21 mouse cellular contexts compared by ENCODE assay signal in genomic region chr4:105859052-105859864, GRCm38 (mm10).
DNase-seq lines count a peak whose midpoint lies in the region; ATAC-seq and TF ChIP-seq lines count a peak whose summit lies in the region.
"Had no signal": no experiment of that assay in that cellular context is flagged by ENCODE, and none has a peak within 500 bp of the region (broad histone marks: within the 10 kb centered on the region; RNA-seq: fewer than 3 reads in every experiment).

No protein-coding gene starts in this region.

- no peaks in the 10 kb centered on the region for H3K36me3 ChIP-seq in heart, embryonic 12.5 days
- no peaks in the 10 kb centered on the region for H3K36me3 ChIP-seq in heart, adult 2 months (ENCODE audit: control insufficient read depth, insufficient read depth, low read length)
- H3K36me3 ChIP-seq in lung, postnatal 0 days (ENCODE audit: insufficient read depth, low read length) = no peaks in the 10 kb centered on the region
- no peaks in the 10 kb centered on the region for H3K36me3 ChIP-seq in limb, embryonic 12.5 days
- H3K36me3 ChIP-seq: hindbrain, embryonic 15.5 days; intestine, embryonic 15.5 days; midbrain, embryonic 15.5 days; stomach, embryonic 15.5 days had no signal

- WGBS in heart, embryonic 12.5 days = 35% methylated on average over 15 of the region's 15 CpGs
- WGBS in heart, adult 2 months = 57% methylated on average over 15 of the region's 15 CpGs
- WGBS in lung, postnatal 0 days = 30% methylated on average over 15 of the region's 15 CpGs
- 40% methylated on average over 15 of the region's 15 CpGs for WGBS in limb, embryonic 12.5 days

- peaks cover 10% of the 10 kb centered on the region for H3K4me1 ChIP-seq in heart, embryonic 12.5 days (replicated peaks)
- no peaks in the 10 kb centered on the region for H3K4me1 ChIP-seq in heart, adult 2 months (ENCODE audit: control insufficient read depth, insufficient read depth, low read length)
- no peaks in the 10 kb centered on the region for H3K4me1 ChIP-seq in lung, postnatal 0 days (ENCODE audit: insufficient read depth, low read depth, low read length)
- H3K4me1 ChIP-seq in limb, embryonic 12.5 days (replicated peaks) = peaks cover 35% of the 10 kb centered on the region
- H3K4me1 ChIP-seq: forebrain, embryonic 13.5 days; hindbrain, embryonic 15.5 days; intestine, embryonic 15.5 days; midbrain, embryonic 15.5 days; stomach, embryonic 15.5 days had no signal

- intact Hi-C loops in heart, adult 2 months (cut with DNase I) = no loop called here

- TF ChIP-seq EP300 in heart, adult 2 months (IDR thresholded peaks at IDR 0.05; ENCODE audit: insufficient read depth, low read depth, low read length) = no peak
- TF ChIP-seq EP300 in lung, postnatal 0 days (IDR thresholded peaks at IDR 0.05) = no peak

- TF ChIP-seq POLR2A in heart, adult 2 months (IDR thresholded peaks at IDR 0.05; ENCODE audit: insufficient read depth, low read depth, low read length) = no peak

- no peak for DNase-seq in heart, adult 2 months
- peak; percentile 40 for DNase-seq in lung, postnatal 0 days (ENCODE audit: low spot score)
- no peak for DNase-seq in lung, adult 18-20 months
- DNase-seq in testis, postnatal 14 days (ENCODE audit: low spot score) = peak; percentile 52
- no peak for DNase-seq in right cerebral cortex, adult 2 months (ENCODE audit: low spot score in 2 of 2)
- DNase-seq in cerebellum, postnatal 36 days = no peak
- DNase-seq: adrenal gland, postnatal 14 days; cerebellum, adult 11 months; cerebellum, postnatal 10 days; gastrocnemius, postnatal 25 days; heart, postnatal 36 days; liver had no signal

- no peaks in the 10 kb centered on the region for H3K27me3 ChIP-seq in heart, embryonic 12.5 days (replicated peaks)
- no peaks in the 10 kb centered on the region; the same call in 1 of the 2 replicates for H3K27me3 ChIP-seq in heart, adult 2 months (ENCODE audit: control insufficient read depth, insufficient read depth, low read length)
- no peaks in the 10 kb centered on the region for H3K27me3 ChIP-seq in lung, postnatal 0 days (replicated peaks; ENCODE audit: insufficient read depth, low read length)
- H3K27me3 ChIP-seq in limb, embryonic 12.5 days = no peaks in the 10 kb centered on the region
- H3K27me3 ChIP-seq: forebrain, embryonic 13.5 days; hindbrain, embryonic 15.5 days; intestine, embryonic 15.5 days; midbrain, embryonic 15.5 days; stomach, embryonic 15.5 days had no signal

- H3K27ac ChIP-seq in heart, embryonic 12.5 days (ENCODE audit: poor library complexity, severe bottlenecking) = no peak overlapping the region
- no peak overlapping the region for H3K27ac ChIP-seq in heart, adult 2 months
- H3K27ac ChIP-seq in lung, postnatal 0 days (ENCODE audit: low read length) = no peak overlapping the region
- peak overlapping the region; percentile 62 for H3K27ac ChIP-seq in limb, embryonic 12.5 days
- H3K27ac ChIP-seq: forebrain, embryonic 13.5 days; hindbrain, embryonic 15.5 days; intestine, embryonic 15.5 days; midbrain, embryonic 15.5 days; stomach, embryonic 15.5 days had no signal

- no peak overlapping the region for H3K9ac ChIP-seq in heart, embryonic 12.5 days
- H3K9ac ChIP-seq in heart, adult 2 months (ENCODE audit: low read depth, low read length) = no peak overlapping the region
- no peak overlapping the region for H3K9ac ChIP-seq in lung, postnatal 0 days (replicated peaks; ENCODE audit: low read depth)
- no peak overlapping the region for H3K9ac ChIP-seq in limb, embryonic 12.5 days (replicated peaks)
- H3K9ac ChIP-seq: forebrain, embryonic 13.5 days; hindbrain, embryonic 15.5 days; intestine, embryonic 15.5 days; midbrain, embryonic 15.5 days; stomach, embryonic 15.5 days had no signal

- H3K4me2 ChIP-seq in heart, embryonic 12.5 days = no peak overlapping the region
- H3K4me2 ChIP-seq in lung, postnatal 0 days (replicated peaks; ENCODE audit: low read depth, low read length) = no peak overlapping the region
- no peak overlapping the region for H3K4me2 ChIP-seq in limb, embryonic 12.5 days
- H3K4me2 ChIP-seq: forebrain, embryonic 13.5 days; heart, embryonic 11.5 days; hindbrain, embryonic 15.5 days; intestine, embryonic 15.5 days; midbrain, embryonic 15.5 days; stomach, embryonic 15.5 days had no signal

- H3K4me3 ChIP-seq in heart, embryonic 12.5 days = no peak overlapping the region
- no peak overlapping the region for H3K4me3 ChIP-seq in heart, adult 2 months
- no peak overlapping the region for H3K4me3 ChIP-seq in lung, postnatal 0 days (ENCODE audit: low read depth, low read length)
- H3K4me3 ChIP-seq in limb, embryonic 12.5 days (replicated peaks) = no peak overlapping the region
- H3K4me3 ChIP-seq: forebrain, embryonic 13.5 days; hindbrain, embryonic 15.5 days; intestine, embryonic 15.5 days; midbrain, embryonic 15.5 days; myocyte; stomach, embryonic 15.5 days had no signal

- H3K79me2 ChIP-seq in heart, adult 2 months (replicated peaks; ENCODE audit: control insufficient read depth, insufficient read depth, low read length) = no peaks in the 10 kb centered on the region

- peak; percentile 33; the same call in 1 of the 2 replicates for ATAC-seq in heart, embryonic 12.5 days (ENCODE audit: insufficient number of reproducible peaks, low FRiP score)
- ATAC-seq in lung, postnatal 0 days = peak; percentile 40
- ATAC-seq in limb, embryonic 12.5 days (ENCODE audit: insufficient number of reproducible peaks, insufficient read depth, low FRiP score, low TSS enrichment, low read depth) = no peak
- ATAC-seq: forebrain, embryonic 13.5 days; intestine, embryonic 15.5 days; midbrain, embryonic 15.5 days had no signal

- TF ChIP-seq CTCF in heart, adult 2 months (IDR thresholded peaks at IDR 0.05) = no peak
- no peak for TF ChIP-seq CTCF in lung, postnatal 0 days (IDR thresholded peaks at IDR 0.05)

- no peaks in the 10 kb centered on the region for H3K9me3 ChIP-seq in heart, embryonic 12.5 days (replicated peaks)
- H3K9me3 ChIP-seq in lung, postnatal 0 days (ENCODE audit: low read length) = no peaks in the 10 kb centered on the region
- peaks cover 3% of the 10 kb centered on the region; the same call in 1 of the 2 replicates for H3K9me3 ChIP-seq in limb, embryonic 12.5 days
- H3K9me3 ChIP-seq: forebrain, embryonic 13.5 days; hindbrain, embryonic 15.5 days; intestine, embryonic 15.5 days; midbrain, embryonic 15.5 days; stomach, embryonic 15.5 days had no signal

Comparison
In these comparisons a context has a peak if more than half of its experiments do, and no peak if none do; other contexts are left out.
1. DNase-seq: peak in lung, postnatal 0 days (single experiment) and testis, postnatal 14 days (single experiment); none in heart, adult 2 months (0 of 2), lung, adult 18-20 months (0 of 2), right cerebral cortex, adult 2 months (0 of 2) and cerebellum, postnatal 36 days (0 of 2).